Mouse (Mus musculus): ENCODE measurements around the gene Sema4a.

The Sema4a gene

GRCm38 (mm10) chr3:88398666-88399065 is 62.3 kb downstream of the Sema4a start:
- DNase-seq (ENCODE audit: extremely low spot score, low read depth, low spot score): no peak

- no peak for DNase-seq (ENCODE audit: extremely low spot score, low read depth, low spot score)
Measured at GRCm38 (mm10) chr3:88395742-88396141, 65.2 kb downstream of the Sema4a start.

DNA sequence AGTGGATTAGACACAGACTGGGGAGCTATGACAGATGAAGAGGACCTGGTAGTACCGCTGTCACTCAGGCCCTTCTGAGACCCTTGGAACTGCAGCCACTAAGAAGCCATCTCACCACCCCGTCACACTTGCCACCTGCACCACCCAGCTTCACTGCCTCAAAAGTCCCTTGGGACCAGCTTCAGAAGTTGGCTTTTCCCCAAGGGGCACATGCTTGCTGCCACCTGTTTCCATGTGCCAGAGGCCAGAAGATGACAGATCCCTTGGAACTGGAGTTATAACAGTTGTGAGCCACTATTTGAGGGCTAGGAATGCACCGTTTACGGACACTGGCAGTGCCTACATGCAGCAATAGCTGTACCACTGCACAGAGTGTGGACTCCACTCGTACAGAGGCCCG is 65.7 kb downstream of the Sema4a start:
- no peak for DNase-seq (ENCODE audit: extremely low spot score, low read depth, low spot score)

DNA sequence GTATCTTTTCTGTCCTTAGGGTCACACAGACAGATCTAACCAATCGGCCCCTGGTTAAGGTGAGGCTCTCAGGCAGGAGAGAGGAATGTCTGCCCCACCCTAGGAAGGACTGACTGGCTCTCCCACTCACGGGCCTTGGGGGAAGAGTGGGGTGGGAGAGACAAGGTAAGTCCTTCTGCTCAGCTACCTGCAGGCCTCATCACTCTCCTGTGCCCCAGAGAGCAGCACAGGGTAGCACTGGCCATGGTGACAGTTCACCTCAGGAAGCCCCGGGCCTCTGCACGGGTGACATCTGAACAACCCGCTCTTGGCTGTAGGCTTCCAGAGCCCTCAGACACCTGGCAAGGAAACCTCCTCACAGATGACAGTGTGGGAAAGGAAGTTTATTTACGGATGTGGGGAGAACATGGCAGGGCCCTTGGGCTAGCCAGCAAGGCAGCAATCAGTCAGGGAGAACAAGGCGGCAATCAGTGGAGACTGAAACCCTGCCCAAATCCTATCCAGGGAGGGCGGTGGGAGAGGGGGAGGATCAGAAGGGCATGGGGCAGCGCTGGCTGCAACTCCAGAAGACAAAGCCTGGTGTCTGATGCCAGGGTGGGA is 67.1 kb downstream of the Sema4a start:
- no peak for DNase-seq (ENCODE audit: extremely low spot score, low read depth, low spot score)

Measured in hindlimb bud, embryonic 11.5 days (tissue).